Mouse (Mus musculus) cerebellum, adult 8-10 months (tissue): ENCODE data around the gene Flywch1.

Experiments used
- DNase-seq: peaks from one replicate; pipeline ENCODE4 v3.0.0; 2022

Flywch1 gene

DNA sequence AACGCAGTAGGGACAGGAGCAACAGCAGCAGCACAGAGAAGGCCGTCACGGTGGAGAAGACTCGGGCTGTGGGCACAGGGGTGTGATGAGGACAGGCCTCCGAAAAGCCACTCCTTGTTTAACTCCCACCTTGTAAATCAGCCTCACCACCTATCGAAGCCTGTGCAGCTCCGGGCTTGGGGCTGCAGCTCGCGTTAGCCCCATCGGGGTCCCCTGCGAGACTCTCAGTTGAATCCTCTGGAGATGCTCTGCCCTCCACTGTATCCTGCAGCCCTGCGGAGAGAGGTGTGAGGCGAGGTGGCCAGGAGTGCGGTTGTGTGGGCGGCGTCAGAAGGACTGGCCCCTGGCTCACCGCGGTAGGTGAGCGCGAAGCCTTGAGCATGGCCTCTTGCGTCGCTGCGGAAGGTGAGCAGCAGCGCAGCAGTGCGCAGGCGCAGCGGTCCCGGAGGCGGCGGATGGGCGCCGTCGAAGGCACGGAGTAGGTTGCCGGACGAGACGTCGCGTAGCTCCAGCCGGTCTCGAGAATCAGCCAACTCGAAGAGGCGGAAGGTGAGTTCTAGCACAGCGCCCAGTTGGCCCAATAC lies 29.1 kb downstream of the Flywch1 start:
- DNase-seq: no peak

DNA sequence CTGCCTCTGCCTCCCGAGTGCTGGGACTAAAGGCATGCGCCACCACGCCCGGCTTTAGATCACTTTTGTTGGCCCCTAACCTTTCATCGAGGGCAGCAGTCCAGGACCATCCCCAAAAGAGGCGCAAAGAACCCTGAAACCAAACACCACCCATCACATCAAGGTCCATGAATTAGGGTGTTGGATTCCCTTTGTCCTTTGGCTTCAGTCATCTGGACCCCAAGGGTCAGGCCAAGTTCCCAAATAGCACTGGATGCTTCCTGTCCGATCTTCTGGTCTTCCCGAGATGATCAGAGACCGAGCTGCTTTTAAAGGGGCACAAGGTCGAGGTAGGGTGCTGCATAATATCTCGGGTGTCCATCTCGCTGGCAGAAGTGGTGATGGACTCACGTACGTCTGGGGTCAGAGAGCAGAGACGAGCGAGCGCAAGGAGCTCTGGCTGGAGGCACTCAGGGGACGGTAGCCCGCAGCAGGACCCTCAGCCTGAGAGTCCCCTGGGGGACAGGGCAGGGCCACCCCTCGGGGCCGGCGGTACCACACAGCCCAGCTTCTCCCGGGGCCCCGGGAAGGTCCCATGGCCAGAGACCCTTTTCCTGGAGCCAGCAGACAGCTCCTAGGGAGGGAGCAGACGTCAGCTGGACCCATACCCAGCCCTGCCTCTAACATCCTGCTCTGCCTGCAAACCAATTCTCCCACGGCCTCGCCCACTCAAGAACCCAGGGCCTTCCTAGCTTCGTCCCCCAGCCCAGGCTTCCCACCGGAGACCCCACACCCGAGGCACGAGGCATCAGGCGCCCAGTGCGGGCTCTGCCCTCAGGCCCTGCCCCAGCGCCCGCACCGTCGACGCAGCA lies 29.8 kb downstream of the Flywch1 start:
- no peak for DNase-seq

DNA sequence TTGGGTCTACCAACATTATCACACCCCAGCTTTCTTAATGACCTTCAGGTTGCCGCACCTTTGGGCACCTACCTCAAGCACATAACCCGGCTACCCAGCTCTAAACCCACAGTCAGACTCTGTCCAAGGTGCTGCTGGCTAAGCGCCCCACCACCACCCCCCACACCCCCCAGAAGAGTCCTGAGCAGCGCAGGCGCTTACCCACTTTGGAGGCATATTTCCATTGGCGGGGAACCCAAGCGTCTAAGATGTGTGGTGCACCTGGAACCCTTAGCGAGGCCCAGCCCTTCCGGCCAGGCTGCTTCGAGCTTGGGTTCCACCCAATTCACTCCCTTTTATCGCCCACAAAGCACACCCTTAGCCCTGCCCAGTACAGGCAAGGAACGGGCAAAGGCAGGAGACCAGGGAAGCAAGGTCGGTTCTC lies 30.8 kb downstream of the Flywch1 start, which contains the start of gene Paqr4:
TSS of gene Paqr4 (minus strand) at position 270 of the 424 bp plus-strand sequence.
- DNase-seq: no peak

DNA sequence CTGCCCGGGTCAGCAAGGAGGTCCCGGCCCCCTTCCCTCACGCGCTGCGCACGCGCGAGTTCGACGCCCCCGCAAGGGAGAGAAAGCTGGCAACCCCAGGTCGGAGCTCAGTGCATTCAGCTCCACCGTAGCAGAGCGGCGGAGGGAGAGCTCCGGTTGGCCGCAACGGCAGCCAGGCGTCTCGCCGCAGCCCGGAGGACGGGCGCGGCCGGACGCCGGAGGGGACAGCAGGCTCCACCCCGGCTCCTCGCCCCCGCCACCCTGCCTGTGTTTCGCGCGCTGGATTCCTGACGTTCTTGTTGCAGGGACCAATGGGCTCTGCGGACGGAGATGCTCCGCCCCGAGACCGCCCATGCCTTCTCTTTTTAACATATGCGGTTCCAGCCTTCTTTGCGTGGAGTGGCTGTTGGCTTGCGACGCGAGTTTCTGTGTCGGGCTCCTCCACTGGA lies 31.2 kb downstream of the Flywch1 start:
- peak; percentile 92 for DNase-seq

DNA sequence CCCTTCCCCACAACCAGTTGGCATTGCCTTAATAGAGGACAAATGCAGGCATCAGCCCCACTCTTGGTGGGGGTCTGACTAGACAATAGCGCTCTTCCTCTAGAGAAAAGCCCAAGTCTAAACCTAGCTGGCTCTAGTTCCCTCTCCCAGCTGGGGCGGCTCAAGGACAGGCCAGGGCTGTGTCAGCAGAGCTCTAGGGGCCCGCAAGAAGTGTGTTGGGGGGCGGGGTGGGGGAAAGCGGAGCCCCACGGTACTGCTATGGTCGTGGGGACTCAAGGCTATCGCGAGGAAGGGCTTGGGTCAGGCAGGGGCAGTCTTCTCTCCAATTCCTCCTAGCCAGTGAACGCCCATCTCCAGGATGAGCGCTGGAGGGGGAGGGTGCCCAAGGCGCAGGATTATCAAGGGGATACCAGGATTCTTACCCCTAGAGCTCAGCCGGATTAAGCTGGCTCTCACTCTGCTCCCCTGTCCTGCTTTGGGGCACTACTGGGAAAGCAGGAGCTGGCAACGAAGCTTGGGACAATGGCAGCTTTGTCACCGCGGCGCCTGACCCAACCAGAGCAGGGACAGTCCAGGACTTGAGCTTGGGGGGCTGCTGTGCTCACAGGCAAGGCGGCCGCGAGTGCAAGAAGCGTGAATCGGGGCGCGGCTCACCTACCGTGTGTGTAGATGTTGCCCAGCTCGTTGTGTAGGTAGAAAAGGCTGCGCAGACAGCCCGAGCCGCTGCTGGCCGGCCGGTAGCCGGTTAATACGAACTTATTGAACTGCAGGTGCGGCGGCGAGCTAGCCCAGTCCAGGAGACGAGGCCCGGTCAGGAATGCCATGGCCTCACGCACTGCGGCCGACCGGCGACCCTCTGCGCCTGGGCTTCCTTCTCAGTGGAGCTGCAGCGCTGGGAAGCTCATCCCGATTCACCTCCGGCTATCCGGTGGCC lies 31.9 kb downstream of the Flywch1 start:
- DNase-seq: no peak

DNA sequence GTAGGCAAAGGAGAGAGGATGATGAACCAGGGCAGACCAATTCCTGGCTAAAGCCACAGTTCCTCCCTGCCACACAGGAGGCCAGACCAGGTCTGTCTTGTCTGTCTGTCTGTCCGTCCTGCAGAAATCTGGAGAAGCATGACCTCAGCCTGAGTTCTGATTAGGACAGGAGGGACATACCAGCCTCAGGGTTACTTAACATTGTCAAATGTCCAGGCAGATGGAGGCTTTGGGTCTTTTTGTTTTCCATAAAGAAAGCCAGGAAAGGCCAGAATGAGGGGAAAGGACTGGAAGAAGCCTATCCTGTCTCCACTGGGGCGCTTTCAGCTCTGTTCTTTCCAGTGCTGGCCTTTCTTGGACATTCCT lies 32.6 kb downstream of the Flywch1 start:
- DNase-seq: no peak

DNA sequence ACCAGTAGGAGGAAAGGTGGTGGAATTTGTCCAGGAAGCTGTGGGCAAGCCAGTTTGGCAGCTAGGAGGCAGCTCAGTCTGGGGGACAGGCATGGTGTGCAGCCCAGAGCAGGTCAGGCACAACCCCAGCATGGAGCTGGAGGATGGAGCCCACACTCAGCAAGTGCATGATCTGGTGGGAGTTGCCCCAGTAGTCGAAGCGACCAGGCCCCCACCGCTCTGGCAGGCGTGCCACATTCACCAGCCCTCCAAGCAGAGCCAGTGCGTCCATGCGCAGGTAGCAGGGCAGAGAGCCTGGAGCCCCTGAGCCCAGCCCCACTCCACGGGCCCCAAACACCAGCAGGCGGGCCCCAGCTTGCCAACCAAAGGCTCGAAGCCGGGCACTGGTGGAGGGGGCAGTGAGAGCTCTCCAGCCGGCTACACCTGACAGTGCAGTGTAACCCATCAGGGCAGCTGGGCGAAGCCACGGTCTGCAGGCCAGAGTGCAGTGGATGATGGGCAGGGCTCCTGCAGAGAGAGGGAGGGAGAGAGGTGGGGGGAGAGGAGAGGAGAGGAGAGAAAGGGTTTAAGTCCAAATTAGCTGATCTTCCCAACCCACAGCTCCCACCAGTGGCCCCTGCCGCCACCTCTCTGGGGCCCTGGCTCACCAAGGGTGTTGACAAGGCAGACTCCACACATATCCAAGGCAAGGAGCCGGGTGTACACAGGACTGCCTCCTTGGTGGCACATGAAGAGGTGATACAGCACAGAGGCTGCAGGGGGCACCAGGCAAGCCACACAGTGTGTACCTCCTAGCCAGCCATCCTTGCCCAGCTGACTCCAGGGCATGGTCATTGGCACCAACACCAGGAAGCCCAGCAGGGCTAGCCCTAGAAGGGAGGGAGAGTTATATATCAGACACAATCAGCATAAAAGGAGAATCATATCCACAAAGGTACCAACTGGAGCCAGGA lies 33.6 kb downstream of the Flywch1 start:
- no peak for DNase-seq

DNA sequence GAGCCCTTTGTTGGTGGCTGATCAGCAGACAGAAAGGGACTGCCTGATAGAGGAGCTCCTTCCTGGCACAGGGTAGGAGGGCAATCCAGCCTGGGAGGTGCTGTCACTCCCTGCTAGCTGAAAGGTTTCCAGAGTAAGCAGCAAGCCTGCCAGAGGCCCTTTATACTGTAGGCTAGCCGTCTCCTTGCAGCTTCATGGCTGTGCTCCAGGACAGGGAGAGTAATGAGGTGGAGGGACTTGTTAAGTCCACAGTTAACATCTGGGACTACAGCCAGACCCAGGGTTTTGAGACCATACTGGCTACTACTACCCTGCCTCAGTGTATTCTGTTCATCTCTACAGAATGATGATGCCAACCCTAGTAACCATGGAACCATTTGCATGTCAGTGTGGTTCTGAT lies 37.1 kb downstream of the Flywch1 start:
- no peak for DNase-seq

DNA sequence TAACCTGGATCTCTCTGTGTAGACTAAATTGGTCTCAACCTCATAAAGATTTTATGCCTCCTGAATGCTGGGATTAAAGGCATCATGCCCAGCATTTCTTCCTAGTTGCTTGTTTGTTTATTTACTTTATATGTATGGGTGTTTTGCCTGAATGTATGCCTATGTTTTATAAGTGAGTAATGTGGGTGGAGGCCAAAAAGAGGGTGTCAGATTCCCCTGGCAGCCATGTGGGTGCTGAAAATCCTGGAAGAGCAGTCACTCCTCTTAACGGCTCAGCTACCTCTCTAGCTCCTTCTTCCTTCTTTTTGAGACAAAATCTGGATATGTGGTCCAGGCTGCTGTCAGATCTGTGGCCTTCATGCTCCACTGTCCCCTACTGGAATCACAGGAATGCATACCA lies 41.0 kb downstream of the Flywch1 start:
- no peak for DNase-seq

DNA sequence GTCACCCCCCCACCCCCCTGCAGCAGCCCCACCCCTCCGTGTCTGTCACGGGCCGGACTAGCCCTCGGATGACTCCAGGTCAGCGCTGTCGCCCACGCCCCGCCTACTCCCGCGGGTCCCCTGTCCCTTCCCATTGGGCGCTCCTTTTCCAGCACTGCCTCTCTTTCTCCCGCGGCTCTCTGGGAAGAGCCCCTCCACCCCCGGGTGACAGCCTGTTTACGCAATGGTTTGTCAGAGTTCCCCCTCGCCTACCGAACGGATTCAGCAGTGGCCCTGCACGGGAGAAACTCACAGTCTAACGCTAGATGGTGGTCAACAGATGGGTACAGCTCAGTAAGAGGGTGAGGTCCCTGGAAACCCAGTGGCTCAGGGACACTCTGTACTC lies 44.7 kb downstream of the Flywch1 start:
- peak; percentile 70 for DNase-seq

DNA sequence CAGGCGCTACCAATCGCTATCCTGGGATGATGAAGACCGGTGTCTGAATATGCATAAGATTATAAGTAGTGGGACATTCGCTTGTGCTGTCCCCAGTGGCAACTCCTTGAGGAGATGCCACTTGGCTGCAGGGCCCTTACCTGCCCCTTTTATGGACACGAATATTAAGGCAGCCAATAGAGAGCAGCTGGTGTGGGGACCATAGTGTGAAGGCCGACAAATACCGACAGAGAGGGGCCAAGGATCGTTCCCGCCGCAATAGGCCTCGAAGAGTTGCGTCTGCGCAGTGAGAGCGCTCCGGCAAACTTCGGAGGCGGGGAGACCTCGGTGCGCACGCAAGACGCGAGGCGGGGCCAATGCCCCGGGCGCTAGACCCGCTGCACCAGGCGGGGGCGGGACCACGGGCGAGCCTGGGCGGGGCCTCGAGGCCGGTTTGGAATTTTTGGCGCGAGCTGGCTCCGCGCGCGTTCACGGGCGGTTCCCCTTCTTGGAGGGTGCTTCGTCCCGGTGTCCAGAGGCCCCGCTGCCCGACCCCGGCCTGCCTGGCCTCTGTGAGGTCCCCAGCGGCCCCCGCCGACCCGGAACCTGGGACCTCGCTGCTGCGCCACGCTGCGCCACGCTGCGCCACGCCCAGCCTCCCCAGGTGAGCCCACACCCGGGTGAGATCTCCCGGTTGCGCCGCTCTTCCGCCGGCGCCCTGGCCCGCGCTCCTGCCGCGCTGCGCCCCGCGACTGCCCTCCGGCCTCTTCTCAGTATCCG lies 45.2 kb downstream of the Flywch1 start, which contains the start of gene Pkmyt1:
TSS of gene Pkmyt1 (plus strand) at position 338 of the 759 bp plus-strand sequence.
- DNase-seq: peak; percentile 94

DNA sequence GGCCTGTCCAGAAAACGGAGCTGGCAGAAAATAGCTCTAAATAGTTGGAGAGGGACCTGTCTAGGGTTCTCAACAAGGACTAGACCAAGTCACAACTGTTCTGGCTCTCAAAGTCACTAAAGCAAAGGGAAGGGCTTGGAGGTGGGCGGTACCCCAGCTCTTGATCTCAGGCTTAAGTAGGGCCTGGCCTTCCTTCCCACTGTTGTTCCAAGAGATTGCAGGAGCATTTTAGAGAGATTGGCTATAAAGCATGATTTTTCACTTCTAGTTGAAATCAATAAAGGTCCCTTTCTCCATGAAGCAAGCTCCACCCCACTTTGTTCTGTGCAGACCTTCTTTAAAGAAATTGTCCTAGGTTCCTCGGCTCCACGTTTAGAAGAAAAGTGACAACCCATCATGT lies 45.9 kb downstream of the Flywch1 start:
- DNase-seq: no peak

DNA sequence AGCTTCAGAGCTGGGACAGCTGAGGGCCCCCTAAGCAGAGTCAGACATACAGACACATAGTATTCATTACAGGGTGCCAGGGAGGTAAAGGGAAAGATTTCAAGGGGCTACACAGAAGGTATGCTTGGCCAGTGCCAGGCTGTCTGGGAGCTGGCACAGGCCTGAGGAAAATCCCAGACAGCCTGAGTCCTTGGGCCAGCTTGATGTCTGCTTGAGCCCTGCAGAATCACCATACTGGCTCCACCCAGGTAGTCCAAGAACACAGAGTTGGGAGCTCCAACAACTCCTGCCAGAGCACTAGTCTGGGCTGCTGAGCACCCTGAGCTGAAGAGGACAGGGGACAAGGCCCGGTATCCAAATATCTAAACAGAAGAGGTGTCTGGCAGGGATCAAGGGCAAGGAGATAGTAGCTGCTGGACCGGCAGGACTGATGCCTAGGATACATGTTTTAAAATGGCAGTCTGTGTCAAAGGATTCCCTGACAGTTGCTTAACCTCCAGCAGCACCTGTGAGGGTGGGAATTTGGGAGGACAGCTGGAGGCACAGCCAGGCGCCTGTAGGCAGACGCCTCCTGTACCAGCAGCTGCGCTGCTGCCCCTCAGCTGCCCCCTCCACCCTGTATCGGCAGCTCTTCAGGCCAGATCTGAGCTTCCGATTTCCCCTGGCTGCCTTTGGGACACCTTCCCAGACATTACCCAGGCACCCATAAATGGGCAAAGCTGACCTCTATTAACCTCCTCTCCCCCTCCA lies 48.9 kb downstream of the Flywch1 start, which contains the start of gene 1520401A03Rik:
TSS of gene 1520401A03Rik (minus strand) at position 408 of the 750 bp plus-strand sequence.
- no peak for DNase-seq

DNA sequence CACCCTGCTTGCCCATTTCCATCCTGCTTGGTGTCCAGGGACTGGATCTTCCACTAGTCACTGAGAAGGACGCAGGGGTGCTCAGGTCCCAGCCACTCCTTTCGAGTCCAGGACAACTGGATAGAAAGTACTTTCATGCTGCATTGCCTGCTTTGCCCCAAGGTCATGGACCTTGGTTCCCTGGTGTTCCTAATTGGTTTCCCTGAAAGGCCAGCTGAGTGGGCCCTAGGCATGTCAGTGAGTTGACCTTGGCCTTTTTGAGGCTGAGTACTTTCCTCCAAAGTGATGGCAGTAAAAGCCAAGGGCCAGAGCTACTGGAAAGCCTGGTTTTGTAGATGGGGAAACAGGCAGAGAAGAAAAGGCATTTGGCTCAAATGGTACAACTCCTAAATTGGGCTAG lies 49.5 kb downstream of the Flywch1 start:
- DNase-seq: no peak

DNA sequence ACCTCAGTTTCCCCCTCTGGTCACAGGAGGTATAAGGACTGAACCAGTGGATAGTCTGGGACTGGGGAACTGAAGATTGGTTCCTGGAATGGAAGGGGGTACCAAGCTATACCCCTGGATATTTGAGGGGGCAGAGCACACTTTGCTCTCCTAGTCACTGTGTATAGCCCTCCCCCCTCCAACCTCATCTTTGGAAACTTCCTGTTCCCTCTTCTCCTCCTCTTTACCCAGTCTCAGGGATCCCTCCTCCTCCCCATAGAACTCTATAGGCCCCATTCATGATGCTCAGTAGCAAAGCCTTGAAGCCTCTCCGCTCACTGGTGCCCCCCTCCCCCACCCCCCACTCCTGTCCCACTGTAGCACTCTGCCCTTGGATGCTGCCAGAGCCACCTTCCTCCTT lies 51.9 kb downstream of the Flywch1 start:
- DNase-seq: no peak

DNA sequence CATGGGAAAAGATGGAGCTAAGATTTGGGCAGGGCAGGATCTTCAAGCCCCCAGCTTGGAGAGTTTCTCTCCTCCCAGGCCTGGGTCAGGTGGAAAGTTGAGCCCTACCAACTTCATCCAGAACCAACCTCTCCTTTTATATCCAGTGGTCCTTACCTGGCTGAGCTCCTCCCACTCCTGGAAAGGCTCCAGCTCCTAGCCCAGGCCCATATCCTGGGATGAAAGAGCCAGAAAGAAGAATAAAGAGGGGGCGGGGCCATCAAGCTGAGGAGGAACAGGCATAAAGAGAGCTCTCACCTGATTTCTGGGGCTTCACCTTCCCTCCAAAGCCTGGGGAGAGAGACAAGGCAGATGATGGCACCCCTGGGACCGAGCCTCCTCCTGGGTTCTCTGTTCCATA lies 54.4 kb downstream of the Flywch1 start:
- DNase-seq: no peak

DNA sequence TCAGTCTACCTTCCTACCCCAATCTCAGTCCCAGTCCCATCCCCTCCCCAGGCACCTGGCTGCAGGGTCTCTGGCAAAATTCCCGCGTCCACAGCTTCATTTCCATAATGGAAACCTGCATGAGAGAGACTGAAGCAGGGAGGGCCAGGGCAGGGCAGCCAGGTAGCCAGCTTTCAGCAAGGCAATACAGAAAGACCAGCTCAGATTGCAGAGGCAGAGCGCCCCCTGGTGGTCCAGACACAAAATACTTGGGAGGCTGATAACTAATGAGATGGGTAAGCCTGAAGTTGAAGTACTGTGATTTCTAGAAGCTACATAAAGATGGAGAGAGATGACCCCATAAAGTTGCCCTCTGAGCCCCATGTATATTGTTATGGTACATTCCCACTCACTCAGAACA lies 65.2 kb downstream of the Flywch1 start:
- DNase-seq: peak; percentile 80

DNA sequence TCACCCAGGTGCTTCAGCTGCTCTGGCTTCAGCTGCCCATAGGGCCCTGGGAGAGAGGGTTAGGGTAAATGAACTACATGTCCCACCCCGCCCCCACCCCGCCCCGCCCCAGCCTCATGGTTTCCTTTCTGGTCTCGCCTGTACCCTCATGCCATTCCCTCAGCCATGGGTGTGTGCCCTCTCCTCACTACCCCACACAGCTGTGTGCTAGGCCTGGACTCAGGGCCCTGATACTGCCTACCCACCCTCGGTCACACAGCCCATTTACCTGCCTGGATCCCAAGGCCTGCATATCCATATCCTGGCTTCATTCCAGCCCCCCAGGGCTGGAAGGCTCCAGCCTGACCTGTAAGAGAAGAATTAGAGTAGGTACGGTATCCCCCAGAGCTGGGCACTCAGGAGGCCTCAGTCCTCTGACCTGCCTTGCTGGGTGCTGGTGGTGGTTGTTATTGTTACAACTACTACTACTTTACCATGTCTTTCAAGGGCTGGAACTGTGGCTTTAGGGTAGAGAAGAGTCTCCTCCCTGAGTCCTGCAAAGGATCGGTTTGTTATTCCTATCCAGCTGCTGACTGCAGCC lies 65.8 kb downstream of the Flywch1 start:
- no peak for DNase-seq

DNA sequence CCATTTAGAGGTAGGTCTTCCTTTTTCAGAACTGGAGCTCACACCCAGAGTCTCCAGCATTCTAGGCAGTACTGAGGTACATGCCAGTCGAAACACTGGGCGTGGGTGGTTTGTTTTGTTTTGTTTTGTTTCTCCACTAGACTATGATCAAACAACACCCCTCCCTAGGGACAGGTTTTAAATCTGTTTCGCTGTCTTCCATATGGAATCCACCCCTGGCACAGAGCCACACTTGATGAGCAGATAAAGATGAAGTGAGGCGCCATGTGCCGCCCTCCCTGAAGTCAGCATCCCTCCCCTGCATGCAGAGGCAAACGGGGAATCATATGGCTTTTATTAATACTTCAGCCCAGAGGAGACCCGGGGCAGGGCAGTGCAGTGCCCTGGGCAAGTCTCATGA lies 66.7 kb downstream of the Flywch1 start:
- DNase-seq: no peak

DNA sequence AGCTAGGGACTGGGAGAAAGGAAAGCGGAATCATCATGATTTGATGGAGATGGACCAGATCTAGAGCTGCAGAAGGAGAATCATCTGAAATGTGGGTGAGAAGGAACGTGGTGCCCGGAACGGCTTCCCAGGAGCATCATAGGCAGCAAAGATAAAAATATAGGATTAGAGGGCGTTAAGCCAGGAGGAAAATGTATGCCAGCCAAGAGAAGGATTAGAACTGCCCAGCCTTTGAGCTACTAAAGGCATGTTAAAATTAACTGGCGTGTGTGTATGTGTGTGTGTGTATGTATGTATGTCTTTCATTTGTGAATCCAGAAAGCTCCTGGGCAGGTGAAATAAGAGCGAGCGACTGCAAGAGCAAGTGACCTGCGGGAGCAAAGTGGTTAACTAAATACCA lies 68.1 kb downstream of the Flywch1 start:
- DNase-seq: no peak
